Mouse (Mus musculus): ENCODE data around the gene Myct1.

GRCm38 (mm10) chr10:5594457-5594856 is 882 bp downstream of the Myct1 start:
- TF ChIP-seq CTCF (IDR thresholded peaks at IDR 0.05; ENCODE audit: low read depth) = no peak
- no peak for TF ChIP-seq EP300 (IDR thresholded peaks at IDR 0.05; ENCODE audit: low read depth)
